Mouse (Mus musculus) heart, adult 2 months (tissue): Measurements from ENCODE around the gene Gbp4. TPM values are rescaled to one million over a fixed set of nuclear protein-coding genes. Genes with fewer than 3 reads are reported as not detected.
"Not testable (repeated sequence)": the region's sequence is repeated elsewhere in the genome, so short reads cannot be mapped to it uniquely, and the experiment has no call there.

ENCODE experiments used
- DNase-seq, 2 experiments: peaks; one replicate each; pipeline ENCODE4 v3.0.0; 2021
- H3K27ac ChIP-seq: fragments of 200-600 bp; 2 replicates; pipeline ENCODE4 v1.8.1; 2022
- H3K27me3 ChIP-seq: fragments of 200-500 bp; 2 replicates; pipeline ENCODE4 v1.6.1; 2012; ENCODE audit warnings: mild to moderate bottlenecking, low read length, inconsistent platforms, mixed read lengths; ENCODE audit not compliant: control insufficient read depth, insufficient read depth
- H3K36me3 ChIP-seq: fragments of 200-500 bp; 2 replicates; pipeline ENCODE4 v1.6.1; 2012; ENCODE audit warnings: low read length, inconsistent platforms; ENCODE audit not compliant: control insufficient read depth, insufficient read depth
- H3K4me1 ChIP-seq: fragments of 200-500 bp; 2 replicates; pipeline ENCODE4 v1.6.1; 2011; ENCODE audit warnings: low read length; ENCODE audit not compliant: control insufficient read depth, insufficient read depth
- H3K4me3 ChIP-seq: fragments of 200-600 bp; 2 replicates; pipeline ENCODE4 v1.8.1; 2022
- H3K79me2 ChIP-seq: fragments of 200-500 bp; replicated peaks from 2 replicates; pipeline ENCODE4 v1.6.1; 2012; ENCODE audit warnings: mild to moderate bottlenecking, inconsistent platforms, low read length, moderate library complexity, mixed read lengths; ENCODE audit not compliant: control insufficient read depth, insufficient read depth
- H3K9ac ChIP-seq: fragments of 200-500 bp; 2 replicates; pipeline ENCODE4 v1.6.1; 2012; ENCODE audit warnings: low read depth, mild to moderate bottlenecking, control low read depth, inconsistent platforms, low read length, mixed read lengths
- CTCF ChIP-seq: fragments of 200-600 bp; IDR thresholded peaks from 2 replicates; pipeline ENCODE4 v1.8.1; 2022; ENCODE audit warnings: antibody characterized with exemption, mild to moderate bottlenecking, moderate library complexity
- EP300 ChIP-seq: fragments of 200-500 bp; IDR thresholded peaks from 2 replicates; pipeline ENCODE4 v1.6.1; 2011; ENCODE audit warnings: low read depth, low read length, control low read depth; ENCODE audit not compliant: insufficient read depth
- POLR2A ChIP-seq: fragments of 200-500 bp; IDR thresholded peaks from 2 replicates; pipeline ENCODE4 v1.6.1; 2011; ENCODE audit warnings: mild to moderate bottlenecking, low read depth, low read length, control low read depth; ENCODE audit not compliant: insufficient read depth
- WGBS: fragments of 180-500 bp; shearing (Covaris S2); methylation state at CpG from one replicate; pipeline ENCODE4 v1.1.7; 2018; 5-methylcytosine and 5-hydroxymethylcytosine counted together
- intact Hi-C: fragments of 180-260 bp; cut with DNase I; formaldehyde crosslinking; loops from one replicate; pipeline ENCODE4 v1.15.1; 2025
- polyA plus RNA-seq: library from polyadenylated mRNA; depleted of rRNA; stranded (reverse); fragments of >200 nt; gene quantifications from 2 replicates; pipeline ENCODE4 v1.2.3, GENCODE M21; 2012
- total RNA-seq, 2 experiments: library from RNA; stranded (reverse); gene quantifications; 2 replicates each; pipeline ENCODE4 v1.2.3; 2021

Gene Gbp4
- total and polyA plus RNA-seq, 3 experiments, result 4.6 to 11.5 (median 7.8) TPM

DNA sequence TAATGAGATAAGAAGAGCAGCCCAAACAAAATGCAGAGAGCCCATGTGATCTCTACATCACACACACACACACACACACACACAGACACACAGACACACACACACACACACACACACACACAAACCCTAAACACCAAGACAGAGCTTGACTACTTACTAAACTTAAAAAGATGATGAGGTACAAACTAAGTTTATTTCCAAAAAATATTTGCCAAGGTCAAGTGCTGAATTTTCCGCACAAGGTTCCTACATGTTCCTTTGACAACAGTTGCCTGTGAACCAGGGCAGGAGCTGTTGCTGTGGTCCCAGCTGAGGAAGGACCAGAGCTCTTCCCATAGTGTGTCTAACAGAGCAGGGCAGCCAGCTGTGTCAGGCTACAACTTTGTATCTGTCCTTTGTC is 480 bp downstream of the Gbp4 start:
- TF ChIP-seq EP300 (no peak), POLR2A (no peak), CTCF (no peak)
- 33% methylated on average over 1 of the region's 1 CpGs for WGBS
- Histone ChIP-seq H3K27me3 (no peaks in the 10 kb centered on the region), H3K9ac (peak overlapping the region; percentile 51), H3K4me3 (peak overlapping the region; percentile 47), H3K36me3 (peaks cover 7% of the 10 kb centered on the region), H3K79me2 (no peaks in the 10 kb centered on the region), H3K27ac (peak overlapping the region; percentile 80), H3K4me1 (peaks cover 4% of the 10 kb centered on the region)
- no peak for DNase-seq
- intact Hi-C loops, result loop anchor here (2.0 kb wide), 1 partner anchor 28 kb away; no protein-coding TSS in a partner anchor

DNA sequence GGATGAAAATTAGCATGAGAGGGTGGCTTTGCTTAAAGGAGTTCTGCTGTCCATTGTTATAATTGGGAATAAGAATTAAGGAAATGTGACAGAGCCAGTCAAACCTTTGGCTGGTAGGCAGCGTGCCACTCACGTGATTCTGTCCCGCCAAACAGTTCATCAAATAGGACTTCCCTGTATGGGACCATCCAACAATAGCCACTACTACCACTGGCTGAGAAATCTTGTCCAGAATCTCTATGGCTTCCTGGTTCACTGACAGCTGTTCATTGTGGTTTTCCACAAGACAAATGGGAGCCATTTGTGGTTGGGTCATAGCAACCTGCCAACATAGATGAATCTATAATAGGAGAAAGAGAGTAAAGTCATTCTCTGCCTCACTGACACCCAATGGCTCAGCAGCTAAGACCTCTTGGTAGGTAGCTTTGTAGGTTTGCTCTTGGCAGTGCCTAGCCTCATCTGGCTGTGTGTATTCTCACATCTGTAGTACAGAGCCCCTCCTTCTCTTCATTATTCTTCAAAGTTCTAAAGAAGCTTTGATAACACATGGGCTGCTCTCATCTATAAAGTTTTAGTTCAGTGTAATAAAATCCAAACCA is 2.6 kb downstream of the Gbp4 start:
- H3K9ac ChIP-seq, H3K27me3 ChIP-seq, H3K27ac ChIP-seq, H3K79me2 ChIP-seq, H3K36me3 ChIP-seq, DNase-seq, H3K4me1 ChIP-seq, intact Hi-C loops: not testable (repeated sequence)
- peak overlapping the region; percentile 12; the same call in 1 of the 2 replicates for H3K4me3 ChIP-seq
- 77% methylated on average over 3 of the region's 3 CpGs for WGBS

- H3K79me2 ChIP-seq, H3K4me3 ChIP-seq, H3K27ac ChIP-seq, intact Hi-C loops, H3K36me3 ChIP-seq, DNase-seq, H3K27me3 ChIP-seq, H3K4me1 ChIP-seq, H3K9ac ChIP-seq: not testable (repeated sequence)
- WGBS, result 76% methylated on average over 6 of the region's 6 CpGs
Observed at GRCm38 (mm10) chr5:105121731-105122130, 17.7 kb downstream of the Gbp4 start.

GRCm38 (mm10) chr5:105115740-105116139 is 23.6 kb downstream of the Gbp4 start:
- H3K4me1 ChIP-seq, result peaks cover 3% of the 10 kb centered on the region
- intact Hi-C loops, result loop anchor here (10.0 kb wide), 2 partner anchors 79 to 131 kb away; partner anchors contain the start of gene Abcg3
- H3K9ac ChIP-seq, result no peak overlapping the region
- H3K27ac ChIP-seq, result no peak overlapping the region
- TF ChIP-seq CTCF (no peak), POLR2A (no peak), EP300 (no peak)
- WGBS, result 25% methylated on average over 2 of the region's 2 CpGs
- H3K4me3 ChIP-seq, result no peak overlapping the region
- no peak for DNase-seq
- H3K79me2 ChIP-seq, result no peaks in the 10 kb centered on the region
- peaks cover 2% of the 10 kb centered on the region for H3K36me3 ChIP-seq
- H3K27me3 ChIP-seq, result no peaks in the 10 kb centered on the region

DNA sequence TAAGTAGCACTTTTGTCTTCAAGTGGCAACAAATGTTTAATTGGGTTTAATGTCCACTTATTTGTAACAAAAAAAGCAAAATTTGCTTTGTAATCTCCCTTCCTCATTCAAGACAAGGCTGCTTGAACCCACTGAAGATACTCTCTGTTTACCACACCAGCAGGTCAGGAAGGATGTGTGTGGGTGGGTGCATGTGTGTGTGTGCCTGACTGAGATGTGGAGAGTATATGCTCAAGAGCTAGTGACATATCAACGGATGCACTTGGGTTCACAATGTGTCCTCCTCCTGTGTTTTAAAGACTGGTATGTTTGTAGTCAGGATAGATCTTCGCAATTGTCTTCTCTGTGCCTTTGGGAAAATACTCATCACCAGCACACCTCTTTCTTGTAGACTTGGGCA is 24.7 kb downstream of the Gbp4 start:
- Histone ChIP-seq H3K27ac (no peak overlapping the region), H3K9ac (no peak overlapping the region), H3K36me3 (peaks cover 2% of the 10 kb centered on the region), H3K4me1 (peaks cover 3% of the 10 kb centered on the region), H3K27me3 (no peaks in the 10 kb centered on the region), H3K79me2 (no peaks in the 10 kb centered on the region), H3K4me3 (no peak overlapping the region)
- no peak for DNase-seq
- intact Hi-C loops, result loop anchor here (10.0 kb wide), 2 partner anchors 80 to 130 kb away; partner anchors contain the start of gene Abcg3
- WGBS, result 78% methylated on average over 2 of the region's 2 CpGs
- no peak for TF ChIP-seq EP300
- TF ChIP-seq CTCF, result no peak
- TF ChIP-seq POLR2A, result no peak

GRCm38 (mm10) chr5:105113656-105114055 is 25.7 kb downstream of the Gbp4 start:
- no peak for DNase-seq
- Histone ChIP-seq H3K4me3 (no peak overlapping the region), H3K9ac (no peak overlapping the region), H3K36me3 (peaks cover 2% of the 10 kb centered on the region), H3K27me3 (no peaks in the 10 kb centered on the region), H3K4me1 (peaks cover 3% of the 10 kb centered on the region), H3K27ac (no peak overlapping the region), H3K79me2 (no peaks in the 10 kb centered on the region)
- TF ChIP-seq POLR2A (no peak), CTCF (no peak), EP300 (no peak)
- intact Hi-C loops, result loop anchor here (10.0 kb wide), 2 partner anchors 81 to 129 kb away; partner anchors contain the start of gene Abcg3
- WGBS, result 89% methylated on average over 5 of the region's 5 CpGs

- H3K9ac ChIP-seq, H3K79me2 ChIP-seq, H3K27me3 ChIP-seq, H3K4me1 ChIP-seq, H3K36me3 ChIP-seq, H3K4me3 ChIP-seq: not testable (repeated sequence)
- DNase-seq, result peak; percentile 61 to 81
- peak overlapping the region; percentile 71 for H3K27ac ChIP-seq
- 7% methylated on average over 4 of the region's 4 CpGs for WGBS
- intact Hi-C loops, result loop anchor here (2.0 to 10.0 kb wide), 3 partner anchors 28 to 126 kb away; partner anchors contain the start of genes Abcg3, Gbp4, Gbp8 and Gbp9
Observed at GRCm38 (mm10) chr5:105110271-105110852, 29.0 kb downstream of the Gbp4 start.

DNA sequence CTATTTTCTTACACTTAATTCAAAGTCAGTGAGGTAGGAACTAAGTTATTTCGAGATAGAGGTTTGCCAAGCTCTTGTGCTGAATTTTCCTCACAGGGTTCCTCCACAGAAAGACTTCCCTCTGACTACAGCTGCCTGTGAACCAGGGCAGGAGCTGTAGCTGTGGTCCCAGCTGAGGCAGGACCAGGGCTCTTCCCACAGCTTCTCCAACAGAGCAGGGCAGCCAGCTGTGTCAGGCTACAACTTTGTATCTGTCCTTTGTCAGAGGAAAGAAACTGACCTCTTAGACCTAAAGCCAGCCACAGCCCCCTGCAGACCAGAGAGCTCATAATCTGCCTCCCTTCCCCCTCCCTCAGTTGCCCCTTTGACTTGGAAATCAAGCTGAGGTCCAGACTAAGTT is 29.6 kb downstream of the Gbp4 start:
- not testable (repeated sequence) for H3K4me1 ChIP-seq, H3K36me3 ChIP-seq, H3K79me2 ChIP-seq, H3K27me3 ChIP-seq
- peak overlapping the region; percentile 39 for H3K4me3 ChIP-seq
- DNase-seq, result peak; percentile 34 to 41
- intact Hi-C loops, result loop anchor here (2.0 to 10.0 kb wide), 3 partner anchors 29 to 125 kb away; partner anchors contain the start of genes Abcg3, Gbp4, Gbp8 and Gbp9
- peak overlapping the region; percentile 66 for H3K9ac ChIP-seq
- peak overlapping the region; percentile 80 for H3K27ac ChIP-seq
- WGBS, result 21% methylated on average over 1 of the region's 1 CpGs

DNA sequence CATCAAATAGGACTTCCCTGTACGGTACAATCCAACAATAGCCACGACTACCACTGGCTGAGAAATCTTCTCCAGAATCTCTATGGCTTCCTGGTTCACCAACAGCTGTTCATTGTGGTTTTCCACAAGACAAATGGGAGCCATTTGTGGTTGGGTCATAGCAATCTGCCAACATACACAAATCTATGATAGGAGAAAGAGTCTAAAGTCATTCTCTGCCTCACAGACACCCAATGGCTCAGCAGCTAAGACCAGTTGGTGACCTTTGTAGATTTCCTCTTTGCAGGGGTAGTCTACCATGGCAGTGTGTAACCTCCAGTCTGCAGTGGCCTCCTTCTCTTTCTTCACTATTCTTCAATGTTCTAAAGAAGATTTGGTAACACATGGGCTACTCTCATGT is 33.7 kb downstream of the Gbp4 start:
- H3K36me3 ChIP-seq, H3K4me3 ChIP-seq, H3K27me3 ChIP-seq, H3K79me2 ChIP-seq, intact Hi-C loops, H3K27ac ChIP-seq, DNase-seq, H3K4me1 ChIP-seq, H3K9ac ChIP-seq: not testable (repeated sequence)
- WGBS, result 44% methylated on average over 2 of the region's 2 CpGs
